Mouse (Mus musculus) effector memory CD4-positive, alpha-beta T cell, adult 7 months (primary cell): ENCODE results near the gene Hmgb1. TPM values are rescaled to one million over a fixed set of nuclear protein-coding genes. Genes with fewer than 3 reads are reported as not detected.

ENCODE experiments used
- polyA plus RNA-seq: library from polyadenylated mRNA; unstranded; fragments of 100-300 nt; shearing (Covaris generic); gene quantifications from one replicate; pipeline ENCODE4 v1.2.1, GENCODE M21; 2017

Hmgb1 gene
- 232 TPM for polyA plus RNA-seq

DNA sequence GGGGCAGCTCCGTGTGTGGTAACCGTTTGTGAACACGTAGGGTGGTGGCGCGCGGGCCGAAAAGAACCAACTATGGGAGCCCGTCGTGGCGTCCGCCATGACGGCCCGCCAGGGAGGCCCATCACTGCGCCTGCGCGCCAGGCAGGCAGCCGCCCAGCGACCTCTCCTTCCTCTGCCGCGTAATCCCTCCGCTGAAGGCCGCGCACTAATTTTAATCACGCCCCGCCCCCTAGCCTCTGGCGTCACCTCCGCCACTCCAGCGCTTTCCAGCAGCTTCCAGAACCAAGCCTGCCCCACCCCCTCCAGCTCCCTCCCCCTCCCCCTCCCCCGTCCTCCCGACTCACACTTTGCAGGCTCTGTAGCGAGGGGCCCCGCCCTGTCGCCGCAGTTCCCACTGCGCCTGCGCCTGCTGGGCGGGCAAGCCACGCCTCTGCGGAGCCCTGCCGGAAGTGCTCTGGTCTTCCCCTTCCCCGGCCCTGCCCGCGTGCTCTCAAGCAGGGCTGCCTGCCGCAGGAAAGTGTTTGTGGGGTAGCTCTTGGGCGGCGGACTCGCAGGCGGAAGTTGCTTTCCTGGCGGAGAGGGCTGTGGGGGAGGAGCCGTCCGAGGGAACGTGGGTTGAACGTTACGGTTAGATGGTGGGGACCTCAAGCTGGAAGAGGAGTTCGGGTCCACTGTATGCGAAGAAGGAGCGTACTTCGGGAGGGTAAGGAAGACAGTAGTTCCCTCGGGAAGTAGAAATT lies at the start of gene Hmgb1, which contains the start of gene Uspl1:
Gene Hmgb1 (minus strand): TSS at position 386 of the 740 bp plus-strand sequence.
Gene Uspl1 (plus strand): TSS at position 247 of the 740 bp plus-strand sequence.

Other genes with a start within 250 kb of the Hmgb1 start
- 1.9 TPM for gene Gm42791, start 189.3 kb downstream of the Hmgb1 start, polyA plus RNA-seq
- gene Uspl1, start 139 bp downstream of the Hmgb1 start, polyA plus RNA-seq = 58.8 TPM
- 0.91 TPM for gene Alox5ap, start 80.3 kb upstream of the Hmgb1 start, polyA plus RNA-seq
- gene Medag, start 227.3 kb upstream of the Hmgb1 start, polyA plus RNA-seq = not detected